Mouse (Mus musculus) CD8-positive naive resting alpha-beta T cell, adult 2 months (primary cell): ENCODE data around the gene Myh1.

Source experiments
- DNase-seq, 2 experiments: peaks; one replicate each; pipeline ENCODE4 v3.0.0; 2022; ENCODE audit warnings: low read depth in 2 of 2, low spot score in 2 of 2

The Myh1 gene

DNA sequence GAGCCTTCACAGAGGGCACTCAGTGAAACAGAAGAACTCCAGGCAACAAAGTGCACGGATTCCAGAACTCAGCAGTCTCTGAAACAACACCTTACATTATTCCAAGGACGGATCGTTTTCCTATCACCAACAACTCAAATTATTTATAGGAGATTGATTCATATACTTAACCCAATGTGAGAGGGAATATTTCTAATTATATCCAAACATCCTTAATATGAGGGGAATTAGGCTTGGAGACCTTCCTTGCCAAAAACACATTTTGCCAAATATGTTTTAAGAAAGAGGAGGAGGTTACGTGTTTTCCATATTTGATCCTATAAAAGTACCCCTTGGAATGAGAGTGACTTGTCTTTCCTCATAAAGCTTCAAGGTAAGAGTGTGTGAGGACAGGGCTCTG lies at the start of gene Myh1:
TSS of gene Myh1 (plus strand) at position 301 of the 400 bp plus-strand sequence.
- no peak for DNase-seq

DNA sequence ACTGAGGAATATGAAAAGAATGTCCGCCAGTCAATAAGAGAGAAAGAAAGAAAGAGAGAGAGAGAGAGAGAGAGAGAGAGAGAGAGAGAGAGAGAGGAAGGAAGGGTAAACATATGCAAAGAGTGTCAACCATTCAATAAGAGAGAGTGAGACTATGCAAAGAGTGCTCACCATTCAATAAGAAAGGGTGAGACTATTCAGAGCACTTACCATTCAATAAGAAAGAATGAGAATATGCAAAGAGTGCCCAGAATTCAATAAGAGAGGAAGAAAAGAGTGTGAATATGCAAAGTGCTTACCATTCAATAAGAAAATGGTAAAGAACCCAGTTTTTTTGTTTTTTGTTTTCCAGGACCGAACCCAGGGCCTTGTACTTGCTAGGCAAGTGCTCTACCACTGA lies 49.6 kb upstream of the Myh1 start:
- no peak for DNase-seq

DNA sequence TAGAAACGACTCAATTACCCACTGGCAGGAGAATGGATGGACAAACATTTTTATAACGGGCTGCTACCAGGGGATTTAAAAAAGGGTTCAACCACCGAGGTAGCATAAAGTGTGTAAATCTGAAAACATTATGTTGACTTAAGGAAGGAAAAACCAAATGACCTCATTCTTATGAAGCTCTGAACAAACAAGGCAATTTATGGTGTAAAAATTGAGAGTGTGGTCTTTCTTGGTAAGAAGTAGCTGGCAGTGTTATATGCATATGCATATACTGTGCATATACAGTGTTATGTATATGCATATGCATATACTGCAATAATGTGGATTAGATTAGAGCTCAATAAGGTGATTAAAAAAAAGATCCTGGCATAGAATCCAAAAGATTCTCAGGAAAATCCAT lies 48.7 kb upstream of the Myh1 start:
- no peak for DNase-seq

DNA sequence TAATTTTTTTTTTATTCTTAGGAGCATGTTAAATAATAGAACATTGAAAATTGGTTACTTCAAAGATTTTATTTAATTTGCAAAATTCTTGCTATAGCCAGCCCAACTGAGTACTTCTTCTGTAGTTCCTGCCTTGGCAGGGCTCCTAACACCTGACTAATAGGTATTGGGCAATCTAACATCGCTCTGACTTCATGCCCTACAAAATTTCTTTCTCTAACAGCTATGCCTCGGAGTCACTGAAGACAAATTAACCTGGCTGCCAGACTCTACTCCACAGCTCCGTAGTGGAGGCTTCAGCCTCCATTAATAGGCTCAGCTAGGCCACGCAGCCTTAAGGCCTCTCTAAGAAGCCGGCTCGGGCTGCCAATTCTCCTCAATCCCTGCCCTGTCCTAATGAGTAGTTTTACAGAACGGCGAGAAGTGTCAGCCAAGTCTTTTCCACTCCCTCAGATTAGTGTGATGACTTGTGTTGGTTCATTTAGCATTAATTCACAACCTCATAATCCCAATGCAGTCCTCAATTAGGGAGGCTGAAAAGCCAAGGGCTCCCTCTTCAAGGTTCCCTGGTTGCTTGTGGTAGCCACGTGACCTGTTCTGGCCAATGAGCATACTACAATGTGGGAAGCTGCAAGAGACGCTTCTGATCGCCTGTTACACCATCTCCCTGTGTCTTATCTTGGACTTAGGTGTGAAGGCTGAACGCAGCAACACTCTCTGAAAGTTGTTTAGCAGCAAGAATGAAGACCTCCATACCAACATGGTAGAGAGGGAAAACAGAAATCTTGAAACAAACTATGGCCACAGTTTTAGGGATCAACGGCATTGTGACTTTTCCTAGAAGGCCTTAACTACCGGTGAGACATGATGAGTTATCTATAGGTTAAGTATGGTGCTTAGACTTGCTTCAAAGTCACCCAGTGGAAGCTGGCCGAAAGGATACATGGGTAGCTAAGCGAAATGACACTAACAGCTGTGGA lies 47.9 kb upstream of the Myh1 start:
- DNase-seq = no peak

DNA sequence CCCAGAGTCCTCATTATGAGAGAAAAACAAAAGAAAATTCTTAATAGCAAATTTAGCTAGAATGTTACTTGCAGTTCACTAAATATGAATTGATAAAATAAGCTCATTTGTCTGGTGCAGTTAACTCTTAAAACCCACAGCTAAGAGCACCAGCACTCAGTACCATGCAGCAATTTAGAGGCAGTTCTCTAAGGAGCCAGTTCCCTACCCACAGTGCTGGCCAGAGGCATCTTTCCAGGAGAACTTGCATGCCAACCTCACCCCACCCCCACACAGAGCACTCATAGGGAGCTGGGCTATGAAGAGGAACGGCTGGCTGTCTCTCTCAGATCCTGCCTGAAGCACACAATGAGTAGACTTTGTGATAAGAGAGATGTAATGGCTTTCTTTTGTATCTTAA lies 46.7 kb upstream of the Myh1 start:
- DNase-seq = no peak

DNA sequence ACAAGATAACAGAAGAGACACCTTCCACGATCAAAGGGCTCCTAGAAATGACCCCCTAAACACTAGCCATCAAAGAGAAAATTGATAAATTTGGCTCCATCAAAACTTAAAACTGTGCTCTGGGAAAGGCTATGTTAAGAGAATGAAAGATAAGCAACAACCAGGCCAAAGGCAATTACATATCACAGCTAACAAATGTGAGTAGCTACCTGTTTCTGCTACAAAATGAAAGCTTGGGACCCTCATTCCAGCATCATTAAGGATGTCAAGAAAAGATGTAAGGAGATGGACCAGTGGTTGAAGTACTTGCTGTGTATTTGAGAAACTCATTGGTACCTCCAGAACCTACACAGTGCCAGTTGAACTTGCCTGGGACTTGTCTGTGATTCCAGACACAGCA lies 46.0 kb upstream of the Myh1 start:
- no peak for DNase-seq

DNA sequence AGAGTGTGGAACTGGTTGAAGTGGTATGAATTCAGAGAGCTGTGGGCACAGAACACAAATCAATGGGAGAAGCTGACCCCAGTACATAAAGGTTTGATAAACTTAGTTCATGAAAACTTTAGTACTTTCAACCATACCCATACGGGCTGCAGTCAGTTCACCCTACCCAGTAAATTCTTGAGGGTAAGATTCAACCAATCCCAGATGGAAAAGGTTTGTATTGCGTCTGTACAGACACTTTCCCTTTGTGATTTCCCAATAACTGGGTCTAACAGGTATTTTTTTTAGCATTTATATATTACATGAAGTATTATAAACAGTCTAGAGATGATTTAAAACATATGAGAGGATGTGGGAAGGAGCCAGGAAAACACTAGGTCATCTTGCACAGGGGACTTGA lies 44.2 kb upstream of the Myh1 start:
- DNase-seq = no peak

DNA sequence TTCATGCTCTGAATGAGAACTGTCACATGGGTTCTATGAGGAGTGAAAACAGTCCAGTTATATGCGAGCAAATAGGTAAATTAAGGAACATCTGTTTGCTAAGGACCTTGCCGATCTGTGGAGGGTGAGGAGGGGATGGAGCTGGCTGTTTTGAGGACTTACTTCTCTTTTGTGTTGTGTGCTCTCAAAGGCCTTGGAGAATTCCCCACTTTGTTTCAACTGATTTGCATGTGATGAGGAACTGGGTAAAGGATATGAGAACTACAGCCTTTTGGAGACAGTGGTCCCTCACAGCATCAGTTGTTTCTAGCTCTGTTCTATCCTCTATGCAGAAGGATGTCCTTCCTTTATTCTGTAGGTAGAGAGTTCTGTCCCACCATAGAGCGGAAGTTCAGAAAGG lies 39.7 kb upstream of the Myh1 start:
- DNase-seq = no peak

DNA sequence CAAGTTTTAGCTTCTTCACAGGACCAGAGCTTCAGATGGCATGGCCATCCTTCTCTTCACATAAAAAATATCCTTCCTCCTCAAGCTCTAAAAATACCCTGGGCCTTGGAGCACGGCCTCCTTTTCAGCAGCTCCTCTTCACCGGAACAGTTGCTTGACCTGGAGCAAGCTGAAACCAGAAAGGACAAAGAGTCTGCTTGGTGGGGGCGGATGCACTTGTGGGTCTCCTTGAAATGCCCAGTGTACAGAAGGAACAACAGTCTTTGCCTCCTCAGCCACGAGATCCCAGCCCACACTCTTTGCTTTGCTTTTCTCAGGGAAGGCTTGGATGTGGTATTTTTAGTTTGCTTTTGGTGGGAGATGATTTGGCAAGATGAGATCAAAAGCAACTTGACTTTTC lies 36.2 kb upstream of the Myh1 start:
- DNase-seq = no peak

DNA sequence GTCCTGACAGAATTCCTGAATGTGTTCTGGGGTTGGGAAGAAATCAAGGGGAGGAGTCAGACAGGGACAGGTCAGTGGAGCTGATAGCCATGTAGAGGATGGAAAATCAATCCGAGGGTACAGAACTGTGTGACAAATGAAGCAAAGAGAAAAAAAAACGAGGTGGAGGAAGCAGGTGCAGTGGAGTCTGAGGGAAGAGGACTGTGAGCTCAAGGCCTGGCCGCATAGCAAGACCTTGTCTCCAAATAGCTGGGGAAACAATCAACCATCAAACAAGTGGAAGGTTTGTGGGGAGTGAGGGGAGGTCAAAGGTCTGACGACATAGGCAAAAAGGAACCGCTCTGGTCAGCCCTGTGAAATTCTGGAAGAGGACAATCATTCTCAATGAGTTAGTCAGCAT lies 35.0 kb upstream of the Myh1 start:
- no peak for DNase-seq

DNA sequence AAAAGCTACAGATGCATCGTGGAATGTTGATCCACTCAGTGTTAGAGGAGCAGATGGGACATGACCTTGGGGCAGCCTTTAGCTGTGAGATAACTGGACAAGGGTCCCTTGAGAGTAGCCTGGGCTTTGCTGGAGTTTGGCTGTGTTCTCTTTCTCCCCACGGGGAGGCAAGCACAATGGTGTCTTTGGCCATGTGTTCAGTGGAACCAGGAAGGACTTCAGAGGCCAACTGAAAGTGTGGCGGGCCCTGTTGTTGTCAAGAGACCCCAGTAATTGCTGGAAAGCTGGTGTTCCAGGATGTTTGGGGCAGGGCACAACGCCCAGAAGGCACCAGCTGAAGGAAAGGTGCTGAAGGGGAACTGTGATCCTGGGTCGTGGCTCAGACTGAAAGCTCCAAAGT lies 30.6 kb upstream of the Myh1 start:
- DNase-seq = no peak

DNA sequence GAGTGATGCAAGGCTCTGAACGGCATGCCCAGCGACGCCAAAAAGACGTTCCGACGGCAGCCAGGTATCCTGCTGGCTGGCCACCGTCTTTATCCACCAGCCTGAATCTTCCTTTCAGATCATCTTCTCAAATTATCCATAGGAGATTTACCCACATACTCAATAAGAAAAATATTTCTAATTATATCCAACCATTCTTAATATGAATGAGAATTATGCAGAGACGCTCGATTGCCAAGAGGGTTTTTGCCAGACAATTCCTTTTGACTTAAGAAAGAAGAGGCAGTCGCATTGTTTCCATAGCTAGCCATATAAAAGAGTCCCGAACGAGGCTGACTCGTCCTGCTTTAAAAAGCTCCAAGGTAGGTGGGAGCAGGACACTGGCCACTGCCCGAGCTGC lies 29.1 kb upstream of the Myh1 start, which contains the start of gene Myh2:
TSS of gene Myh2 (plus strand) at position 301 of the 400 bp plus-strand sequence.
- DNase-seq = no peak

DNA sequence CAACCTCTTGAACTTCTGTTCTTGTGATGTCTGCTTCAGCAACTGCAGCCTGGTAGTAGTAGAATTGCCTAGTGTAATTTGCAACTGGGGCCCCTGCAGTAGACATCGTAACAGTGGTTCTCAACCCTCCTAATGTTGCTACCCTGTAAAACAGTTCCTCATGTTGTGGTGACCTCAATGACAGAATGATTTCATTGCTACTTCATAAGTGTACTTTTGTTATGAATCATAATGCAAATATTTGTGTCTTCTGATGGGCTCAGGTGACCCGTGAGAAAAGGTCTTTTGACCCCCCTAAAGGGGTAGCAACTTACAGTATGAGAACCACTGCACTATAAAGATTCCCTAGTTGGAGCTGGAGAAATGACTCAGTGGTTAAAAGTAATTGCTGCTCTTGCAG lies 27.4 kb upstream of the Myh1 start:
- no peak for DNase-seq

DNA sequence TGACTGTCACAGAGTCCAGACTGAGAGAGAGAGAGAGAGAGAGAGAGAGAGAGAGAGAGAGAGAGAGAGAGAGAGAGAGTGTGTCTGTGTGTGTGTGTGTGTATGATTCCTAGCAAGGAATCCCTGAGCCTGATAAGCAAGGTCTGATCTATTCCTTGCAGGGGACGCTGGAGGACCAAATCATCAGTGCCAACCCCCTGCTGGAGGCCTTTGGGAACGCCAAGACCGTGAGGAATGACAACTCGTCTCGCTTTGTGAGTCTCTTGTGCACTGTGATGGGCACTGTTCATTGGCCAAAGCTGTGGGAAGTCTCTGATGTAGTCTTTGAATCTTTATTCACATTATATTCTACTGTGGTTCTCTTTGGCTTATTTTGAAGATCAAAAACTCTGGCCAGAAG lies 23.5 kb upstream of the Myh1 start:
- no peak for DNase-seq

DNA sequence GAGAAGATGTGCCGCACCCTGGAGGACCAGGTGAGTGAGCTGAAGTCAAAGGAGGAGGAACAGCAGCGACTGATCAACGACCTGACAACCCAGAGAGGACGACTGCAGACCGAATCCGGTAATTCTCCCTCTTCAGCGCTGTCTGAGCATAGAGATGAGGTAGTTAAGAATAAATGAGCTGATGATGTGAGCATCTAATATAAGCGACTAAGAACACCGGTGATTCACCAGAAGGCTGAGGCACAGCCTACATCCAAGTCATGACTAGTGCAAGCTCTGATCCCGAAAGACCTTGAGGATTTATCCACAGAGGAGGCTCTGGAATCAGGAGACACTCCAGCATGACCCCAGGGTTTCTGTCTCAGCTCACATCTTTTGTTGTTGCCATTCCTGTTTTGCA lies 9.5 kb upstream of the Myh1 start:
- no peak for DNase-seq

DNA sequence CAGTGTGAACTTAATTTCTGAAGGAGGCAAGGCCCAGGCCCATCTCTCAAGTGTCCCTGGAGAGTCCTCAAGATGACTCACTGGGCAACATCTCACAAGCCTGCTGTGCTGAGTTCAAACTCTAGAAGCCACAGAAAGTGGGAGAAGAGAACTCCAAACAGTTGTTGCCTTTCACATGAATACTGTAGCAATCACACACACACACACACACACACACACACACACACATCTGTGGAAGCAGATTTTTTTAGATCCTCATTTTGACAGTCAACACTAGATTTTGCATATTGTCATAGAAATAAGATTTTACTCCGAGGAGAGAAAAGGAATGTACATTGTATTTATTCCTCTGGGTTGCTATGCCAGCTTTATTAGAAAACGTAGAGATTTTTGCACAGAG lies 9.0 kb upstream of the Myh1 start:
- DNase-seq = no peak

DNA sequence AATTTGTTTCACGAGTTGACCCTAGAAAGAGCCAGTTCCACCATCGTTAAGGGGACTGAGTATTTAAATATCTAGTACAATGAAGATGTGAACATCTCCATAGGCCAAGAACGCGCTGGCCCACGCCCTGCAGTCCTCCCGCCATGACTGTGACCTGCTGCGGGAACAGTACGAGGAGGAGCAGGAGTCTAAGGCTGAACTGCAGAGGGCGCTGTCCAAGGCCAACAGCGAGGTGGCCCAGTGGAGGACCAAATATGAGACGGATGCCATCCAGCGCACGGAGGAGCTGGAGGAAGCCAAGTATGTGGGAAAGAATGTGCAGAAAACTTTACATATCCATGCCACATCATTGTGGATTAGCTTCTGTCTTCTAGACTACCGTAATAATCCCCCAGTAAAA lies 8.4 kb upstream of the Myh1 start:
- no peak for DNase-seq

DNA sequence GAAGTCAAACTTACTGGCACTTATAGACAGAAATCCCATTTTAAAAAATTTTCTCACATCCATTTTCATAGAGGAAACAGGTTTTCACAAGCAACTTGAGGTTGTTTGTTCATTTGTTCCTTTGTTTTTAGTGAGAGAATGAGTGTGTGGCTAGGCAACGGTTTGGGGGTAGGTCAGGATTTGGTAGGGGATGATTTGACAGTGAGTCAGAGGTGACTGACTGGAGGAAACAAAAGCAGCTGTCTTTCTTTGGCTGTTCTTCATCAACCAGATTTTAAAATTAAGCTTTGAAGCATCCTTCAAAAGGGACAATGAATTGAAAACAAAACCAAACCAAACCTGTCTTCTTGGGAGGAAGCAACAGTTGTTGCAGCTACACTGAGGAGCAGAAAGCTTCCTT lies 531 bp upstream of the Myh1 start:
- DNase-seq = no peak

DNA sequence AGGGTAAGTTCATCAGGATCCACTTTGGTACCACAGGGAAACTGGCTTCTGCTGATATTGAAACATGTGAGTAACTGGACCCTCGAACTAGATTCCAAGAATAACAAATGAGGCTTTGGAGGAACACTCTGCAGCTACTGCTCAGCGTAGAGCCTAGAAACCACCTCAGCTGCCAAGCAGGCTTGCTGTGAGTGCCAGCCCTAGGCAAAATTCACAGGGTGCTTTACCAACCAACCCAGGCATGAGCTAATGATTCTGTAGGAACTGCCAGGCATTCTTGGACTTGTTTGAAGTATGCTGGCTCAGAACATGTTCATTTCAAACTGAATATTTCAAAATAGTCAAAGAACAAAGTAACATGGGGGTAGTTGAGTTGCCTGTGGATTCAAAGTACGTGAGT lies 4.9 kb downstream of the Myh1 start:
- no peak for DNase-seq

DNA sequence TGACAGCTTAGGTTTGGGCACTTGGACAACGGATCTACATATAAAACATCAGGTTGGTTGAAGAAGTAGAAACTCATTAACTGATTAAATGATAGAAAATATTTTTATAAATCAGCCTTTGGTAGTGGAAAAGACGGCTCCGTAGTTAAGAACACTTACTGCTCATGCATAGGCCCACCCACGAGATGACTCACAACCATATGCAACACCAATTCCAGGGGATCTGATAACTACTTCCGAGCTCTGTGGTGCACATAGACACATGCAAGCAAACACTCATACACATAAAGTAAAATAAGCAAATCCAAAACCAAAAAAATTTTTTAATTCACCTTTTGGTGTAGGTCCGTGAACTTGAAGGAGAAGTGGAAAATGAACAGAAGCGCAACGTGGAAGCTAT lies 22.0 kb downstream of the Myh1 start:
- DNase-seq = no peak

DNA sequence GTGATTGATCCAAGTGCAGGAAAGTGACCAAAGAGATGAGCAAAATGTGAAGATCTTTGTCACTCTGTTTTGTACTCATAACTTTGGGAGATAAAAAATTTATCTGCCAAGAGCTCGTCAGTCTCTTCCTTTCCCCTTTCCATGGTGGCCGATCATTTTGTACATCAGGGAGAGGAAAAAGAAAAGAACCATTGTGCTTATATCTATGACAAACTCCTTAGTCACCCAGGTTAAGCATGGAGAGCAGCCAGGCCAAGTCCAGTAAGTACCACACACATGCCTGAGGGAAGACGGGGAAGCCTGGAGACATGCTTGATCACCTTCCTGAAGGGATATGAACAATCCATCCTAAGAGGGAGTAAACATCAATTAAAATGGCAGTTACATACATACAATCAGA lies 24.6 kb downstream of the Myh1 start:
- no peak for DNase-seq

DNA sequence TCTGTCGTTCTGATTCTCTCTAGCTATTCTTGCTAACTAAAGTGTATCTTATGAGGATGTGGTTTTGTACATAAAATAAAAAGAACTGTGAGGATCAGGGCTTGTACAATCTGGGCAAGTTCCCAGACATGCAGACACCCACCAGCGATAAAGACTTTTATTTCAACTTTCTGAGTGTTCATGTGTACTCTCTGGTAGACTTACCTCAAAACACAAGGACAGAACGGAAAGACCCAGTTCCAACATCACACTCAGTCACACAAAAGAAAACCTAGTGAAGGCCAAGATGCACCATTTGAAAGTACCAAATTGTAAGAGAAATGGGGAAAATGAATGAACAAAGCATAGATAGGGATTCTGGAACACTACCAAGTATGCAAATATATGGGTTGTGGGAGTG lies 28.9 kb downstream of the Myh1 start:
- DNase-seq = no peak

DNA sequence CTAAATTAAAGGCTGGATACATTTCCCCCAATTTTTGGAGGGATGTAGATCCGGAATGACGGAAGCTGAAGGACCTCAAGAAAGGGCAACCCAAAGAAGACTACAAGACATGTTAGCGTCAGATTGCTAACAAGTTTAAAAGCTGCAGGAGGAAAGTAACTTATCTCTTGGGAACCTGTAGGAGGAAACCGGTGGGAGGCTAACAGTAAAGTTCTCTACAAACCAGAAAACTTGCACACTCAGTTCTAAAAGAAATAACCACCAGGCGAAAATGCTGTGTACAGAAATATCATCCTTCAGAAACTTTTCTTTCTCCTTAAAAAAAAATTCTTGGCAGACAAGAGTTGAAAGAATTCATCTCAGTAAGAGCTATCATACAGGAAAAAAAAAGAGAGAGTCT lies 29.3 kb downstream of the Myh1 start:
- DNase-seq = no peak
